Mouse (Mus musculus): ENCODE results near the gene Lrrc4c. TPM values are rescaled to one million over a fixed set of nuclear protein-coding genes. Genes with fewer than 3 reads are reported as not detected.
A peak's percentile ranks its signal among the peaks of the same experiment; 100 is the strongest.

Gene Lrrc4c
- polyA plus RNA-seq, 1 experiment from 2014 or later: 0.66 TPM

GRCm38 (mm10) chr2:96508991-96509390, 191.0 kb downstream of the Lrrc4c start:
- no peak overlapping the region for H3K9ac ChIP-seq
- H3K9me3 ChIP-seq (ENCODE audit: low read depth, low read length): no peaks in the 10 kb centered on the region
- H3K4me1 ChIP-seq (ENCODE audit: insufficient read depth): no peaks in the 10 kb centered on the region
- no peak overlapping the region for H3K4me3 ChIP-seq (ENCODE audit: low read depth, low read length)
- no peak overlapping the region for H3K4me2 ChIP-seq
- 47% methylated on average over 1 of the region's 1 CpGs for WGBS
- TF ChIP-seq CTCF (IDR thresholded peaks at IDR 0.05; ENCODE audit: low read depth): no peak
- no peaks in the 10 kb centered on the region for H3K36me3 ChIP-seq (ENCODE audit: insufficient read depth)
- no peak for ATAC-seq (ENCODE audit: insufficient read depth)
- H3K27ac ChIP-seq (ENCODE audit: low read depth): no peak overlapping the region
- no peak for DNase-seq
- H3K27me3 ChIP-seq (ENCODE audit: insufficient read depth, low read length): no peaks in the 10 kb centered on the region

GRCm38 (mm10) chr2:96537469-96537868, 219.5 kb downstream of the Lrrc4c start:
- Histone ChIP-seq H3K4me3 (ENCODE audit: low read depth, low read length) (no peak overlapping the region), H3K4me2 (no peak overlapping the region), H3K9me3 (ENCODE audit: low read depth, low read length) (no peaks in the 10 kb centered on the region), H3K4me1 (ENCODE audit: insufficient read depth) (no peaks in the 10 kb centered on the region), H3K27ac (ENCODE audit: low read depth) (no peak overlapping the region), H3K9ac (no peak overlapping the region), H3K27me3 (ENCODE audit: insufficient read depth, low read length) (no peaks in the 10 kb centered on the region), H3K36me3 (ENCODE audit: insufficient read depth) (no peaks in the 10 kb centered on the region)
- DNase-seq (no peak), ATAC-seq (ENCODE audit: insufficient read depth) (no peak)
- no peak for TF ChIP-seq CTCF (IDR thresholded peaks at IDR 0.05; ENCODE audit: low read depth)
- WGBS: 64% methylated on average over 3 of the region's 3 CpGs

GRCm38 (mm10) chr2:96547171-96547570, 229.2 kb downstream of the Lrrc4c start:
- Histone ChIP-seq H3K27ac (ENCODE audit: low read depth) (no peak overlapping the region), H3K27me3 (ENCODE audit: insufficient read depth, low read length) (no peaks in the 10 kb centered on the region), H3K9me3 (ENCODE audit: low read depth, low read length) (no peaks in the 10 kb centered on the region), H3K4me3 (ENCODE audit: low read depth, low read length) (no peak overlapping the region), H3K4me2 (no peak overlapping the region), H3K9ac (no peak overlapping the region), H3K36me3 (ENCODE audit: insufficient read depth) (no peaks in the 10 kb centered on the region), H3K4me1 (ENCODE audit: insufficient read depth) (no peaks in the 10 kb centered on the region)
- no peak for ATAC-seq (ENCODE audit: insufficient read depth)
- no peak for TF ChIP-seq CTCF (IDR thresholded peaks at IDR 0.05; ENCODE audit: low read depth)
- no peak for DNase-seq
- WGBS: 79% methylated on average over 1 of the region's 1 CpGs

GRCm38 (mm10) chr2:96573755-96574154, 255.8 kb downstream of the Lrrc4c start:
- Histone ChIP-seq H3K4me1 (ENCODE audit: insufficient read depth) (no peaks in the 10 kb centered on the region), H3K4me3 (ENCODE audit: low read depth, low read length) (no peak overlapping the region), H3K27ac (ENCODE audit: low read depth) (no peak overlapping the region), H3K36me3 (ENCODE audit: insufficient read depth) (no peaks in the 10 kb centered on the region), H3K27me3 (ENCODE audit: insufficient read depth, low read length) (no peaks in the 10 kb centered on the region), H3K9ac (no peak overlapping the region), H3K4me2 (no peak overlapping the region), H3K9me3 (ENCODE audit: low read depth, low read length) (no peaks in the 10 kb centered on the region)
- DNase-seq: no peak
- no peak for TF ChIP-seq CTCF (IDR thresholded peaks at IDR 0.05; ENCODE audit: low read depth)
- WGBS: 77% methylated on average over 2 of the region's 2 CpGs
- ATAC-seq (ENCODE audit: insufficient read depth): no peak

GRCm38 (mm10) chr2:96577701-96578100, 259.7 kb downstream of the Lrrc4c start:
- 86% methylated on average over 8 of the region's 8 CpGs for WGBS
- Histone ChIP-seq H3K4me3 (ENCODE audit: low read depth, low read length) (no peak overlapping the region), H3K9ac (no peak overlapping the region), H3K36me3 (ENCODE audit: insufficient read depth) (no peaks in the 10 kb centered on the region), H3K27ac (ENCODE audit: low read depth) (no peak overlapping the region), H3K4me1 (ENCODE audit: insufficient read depth) (no peaks in the 10 kb centered on the region), H3K4me2 (no peak overlapping the region), H3K27me3 (ENCODE audit: insufficient read depth, low read length) (no peaks in the 10 kb centered on the region), H3K9me3 (ENCODE audit: low read depth, low read length) (no peaks in the 10 kb centered on the region)
- TF ChIP-seq CTCF (IDR thresholded peaks at IDR 0.05; ENCODE audit: low read depth): no peak
- no peak for DNase-seq
- no peak for ATAC-seq (ENCODE audit: insufficient read depth)

- no peaks in the 10 kb centered on the region for H3K36me3 ChIP-seq (ENCODE audit: insufficient read depth)
- no peak overlapping the region for H3K27ac ChIP-seq (ENCODE audit: low read depth)
- no peaks in the 10 kb centered on the region for H3K27me3 ChIP-seq (ENCODE audit: insufficient read depth, low read length)
- no peak overlapping the region for H3K4me2 ChIP-seq
- no peak for ATAC-seq (ENCODE audit: insufficient read depth)
- H3K9me3 ChIP-seq (ENCODE audit: low read depth, low read length): no peaks in the 10 kb centered on the region
- no peak for DNase-seq
- H3K4me1 ChIP-seq (ENCODE audit: insufficient read depth): no peaks in the 10 kb centered on the region
- 81% methylated on average over 1 of the region's 1 CpGs for WGBS
- H3K9ac ChIP-seq: no peak overlapping the region
- no peak overlapping the region for H3K4me3 ChIP-seq (ENCODE audit: low read depth, low read length)
- no peak for TF ChIP-seq CTCF (IDR thresholded peaks at IDR 0.05; ENCODE audit: low read depth)
These were observed 262.3 kb downstream of the Lrrc4c start for GRCm38 (mm10) chr2:96580136-96580733.

GRCm38 (mm10) chr2:96585665-96586064, 267.7 kb downstream of the Lrrc4c start:
- TF ChIP-seq CTCF (IDR thresholded peaks at IDR 0.05; ENCODE audit: low read depth): peak; percentile 78
- Histone ChIP-seq H3K4me1 (ENCODE audit: insufficient read depth) (no peaks in the 10 kb centered on the region), H3K36me3 (ENCODE audit: insufficient read depth) (no peaks in the 10 kb centered on the region), H3K9me3 (ENCODE audit: low read depth, low read length) (no peaks in the 10 kb centered on the region), H3K4me3 (ENCODE audit: low read depth, low read length) (no peak overlapping the region), H3K27ac (ENCODE audit: low read depth) (no peak overlapping the region), H3K9ac (no peak overlapping the region), H3K27me3 (ENCODE audit: insufficient read depth, low read length) (no peaks in the 10 kb centered on the region), H3K4me2 (no peak overlapping the region)
- ATAC-seq (ENCODE audit: insufficient read depth) (peak; percentile 71; the same call in 1 of the 2 replicates), DNase-seq (peak; percentile 84)
- WGBS: 3% methylated on average over 4 of the region's 4 CpGs

Data from lung, embryonic 14.5 days (tissue).